Mouse (Mus musculus) megakaryocyte-erythroid progenitor cell, adult 5-6 weeks (primary cell): ENCODE results near the gene Bend5. TPM values are rescaled to one million over a fixed set of nuclear protein-coding genes. Genes with fewer than 3 reads are reported as not detected.

Source experiments
- ATAC-seq: replicated peaks from 2 replicates; pipeline ENCODE4 v1.8.0; 2016; ENCODE audit warnings: mild to moderate bottlenecking, inconsistent platforms; ENCODE audit not compliant: severe bottlenecking, poor library complexity, low FRiP score, low TSS enrichment
- total RNA-seq, 2 experiments: library from RNA; stranded (forward) in 1 of 2; stranded (reverse) in 1 of 2; fragments of 200-1000, 215-1000 nt in 1 of 2; fragments of >200 nt in 1 of 2; fragmentation: Nextera tagmentation in 1 of 2; gene quantifications; 2 replicates each; pipeline ENCODE4 v1.2.3; 2014 to 2017

The Bend5 gene
- total RNA-seq, 2 experiments from 2014 or later, result not detected

GRCm38 (mm10) chr4:111475374-111475971, 60.7 kb downstream of the Bend5 start:
- ATAC-seq, result no peak

- no peak for ATAC-seq
These were observed 62.7 kb downstream of the Bend5 start for GRCm38 (mm10) chr4:111477507-111477906.

GRCm38 (mm10) chr4:111483499-111483898, 68.7 kb downstream of the Bend5 start:
- no peak; the same call in 1 of the 2 replicates for ATAC-seq

- no peak for ATAC-seq
These were observed 70.4 kb downstream of the Bend5 start for GRCm38 (mm10) chr4:111485189-111485588.

- no peak for ATAC-seq
These were observed 71.4 kb downstream of the Bend5 start for GRCm38 (mm10) chr4:111486187-111486586.

GRCm38 (mm10) chr4:111487233-111487843, 72.5 kb downstream of the Bend5 start:
- ATAC-seq, result no peak

DNA sequence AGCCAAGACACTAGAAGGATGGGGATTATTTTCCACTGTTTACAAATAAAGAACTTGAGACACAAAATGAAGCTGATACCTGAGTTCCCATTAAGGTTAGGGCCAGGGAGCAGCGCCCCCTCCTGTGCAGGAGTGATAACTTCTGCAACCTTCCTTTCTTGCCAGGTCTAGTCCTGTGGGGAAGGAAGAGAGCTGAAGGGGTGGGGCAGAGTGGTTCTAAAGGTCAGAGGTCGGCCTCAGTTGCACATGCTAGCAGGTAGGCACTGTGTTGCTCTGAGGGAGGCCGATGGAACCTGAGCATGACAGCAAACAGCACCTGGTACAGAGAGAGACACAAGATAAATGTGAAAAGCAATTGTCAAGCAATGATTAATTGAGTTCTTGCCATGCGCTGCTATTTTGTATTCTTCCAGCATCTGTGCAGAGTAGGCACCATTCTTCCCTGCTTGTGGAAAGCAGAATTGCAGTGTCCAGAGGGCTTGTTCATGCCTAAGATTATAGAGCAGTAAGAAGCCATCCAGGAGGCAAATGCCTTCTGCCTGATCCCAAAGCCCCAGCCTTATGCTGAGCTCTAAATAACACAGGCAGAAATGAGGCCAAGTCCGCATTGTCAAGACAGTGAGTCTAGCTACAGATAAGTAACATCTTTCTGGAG, 79.1 kb downstream of the Bend5 start:
- no peak for ATAC-seq

DNA sequence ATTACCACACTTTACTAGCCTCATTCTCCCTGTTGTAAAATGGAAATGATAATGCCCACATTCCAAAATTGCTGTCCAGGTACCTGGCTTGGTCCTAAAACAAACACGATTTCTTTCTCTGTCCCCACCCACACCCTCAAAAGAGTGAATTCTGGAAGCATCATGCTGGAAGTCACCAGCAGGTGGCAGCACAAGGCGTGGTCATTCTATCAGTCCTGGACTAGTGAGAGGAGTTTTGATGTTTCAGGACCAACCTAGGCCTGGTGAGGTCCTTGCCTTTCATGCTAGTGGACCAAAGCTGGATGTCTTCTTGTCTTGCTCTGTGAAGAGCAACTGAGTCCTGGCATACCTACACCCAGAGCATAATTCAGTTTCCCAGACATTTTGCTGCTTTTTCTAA, 81.1 kb downstream of the Bend5 start:
- peak; percentile 82 for ATAC-seq

- no peak for ATAC-seq
These were observed 83.9 kb downstream of the Bend5 start for GRCm38 (mm10) chr4:111498751-111499150.

DNA sequence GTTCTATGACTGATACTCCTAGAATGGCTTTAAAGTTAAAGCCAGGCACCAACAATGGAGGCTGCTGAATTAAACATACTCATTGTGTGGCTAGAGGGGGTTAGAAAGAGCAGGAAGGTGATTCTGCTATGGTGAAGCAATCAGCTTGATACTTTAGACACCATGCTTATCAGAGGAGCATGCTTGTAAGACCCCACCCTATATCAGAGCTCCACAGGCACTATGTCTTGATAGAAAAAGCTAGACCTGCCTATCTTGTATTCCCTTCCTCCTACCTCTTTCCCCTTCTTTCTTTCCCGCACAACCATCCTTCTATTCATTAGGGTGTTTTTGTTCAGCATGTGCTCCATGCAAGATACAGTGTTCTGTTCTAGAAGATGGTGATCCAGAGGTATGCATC, 86.6 kb downstream of the Bend5 start:
- no peak for ATAC-seq

DNA sequence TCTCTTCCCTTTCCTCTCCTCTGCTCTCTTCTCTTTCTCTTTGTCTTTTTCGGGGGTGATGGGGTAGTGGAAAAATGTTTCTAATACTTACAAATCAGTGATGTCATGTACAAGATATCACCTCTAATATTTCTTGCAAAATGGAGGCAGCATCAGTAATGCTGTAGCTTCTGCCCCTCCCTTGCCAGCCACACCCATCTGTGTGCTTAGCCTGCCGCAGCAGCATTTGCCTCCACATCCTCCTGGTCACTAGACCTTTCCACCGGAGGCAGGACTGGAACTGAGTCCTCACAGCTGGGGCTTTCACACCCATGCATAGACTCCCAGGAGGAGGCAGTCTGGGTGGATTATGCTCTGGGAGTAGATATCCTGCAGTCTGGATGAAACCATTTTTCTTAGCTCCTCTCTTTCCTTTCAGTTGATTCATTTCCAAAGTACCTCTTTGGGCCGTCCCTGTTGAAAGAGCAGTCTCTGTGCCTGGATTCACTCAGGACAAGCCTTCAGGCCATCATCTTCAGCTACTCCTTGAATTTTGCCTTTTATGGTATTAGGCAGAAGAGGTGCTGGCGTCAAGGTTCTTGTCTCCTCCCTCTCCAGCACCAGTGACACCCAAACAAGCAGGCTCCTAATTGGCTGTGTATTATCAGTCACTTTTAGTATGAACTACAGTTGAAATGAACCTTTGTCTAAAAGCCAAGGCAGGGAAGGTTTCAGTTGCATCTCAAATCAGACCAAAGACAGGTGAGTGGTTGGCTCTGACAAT, 88.3 kb downstream of the Bend5 start:
- ATAC-seq, result no peak

DNA sequence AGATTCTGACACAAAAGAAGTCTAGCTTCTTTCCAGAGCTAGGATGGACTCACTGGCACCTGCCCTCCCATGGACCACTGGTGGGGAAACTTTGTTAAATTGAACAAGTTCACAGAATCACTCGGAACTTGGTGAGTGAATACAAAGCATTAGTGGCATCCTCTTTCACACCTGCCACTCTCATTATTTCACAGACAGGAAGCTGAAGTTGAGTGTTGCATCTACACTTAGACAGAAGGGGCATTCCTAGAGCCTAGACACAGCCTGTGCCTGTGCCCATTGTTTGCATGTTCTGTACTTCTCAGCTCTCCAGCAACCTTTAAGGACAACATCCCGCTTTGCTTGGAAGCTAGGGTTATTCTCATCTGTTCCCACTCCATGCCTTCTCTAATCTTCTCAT, 90.1 kb downstream of the Bend5 start:
- no peak for ATAC-seq
